Mouse (Mus musculus): ENCODE measurements around the gene Unc80. TPM values are rescaled to one million over a fixed set of nuclear protein-coding genes. Genes with fewer than 3 reads are reported as not detected.

Gene Unc80
- polyA plus RNA-seq, 1 experiment from 2014 or later, result not detected

DNA sequence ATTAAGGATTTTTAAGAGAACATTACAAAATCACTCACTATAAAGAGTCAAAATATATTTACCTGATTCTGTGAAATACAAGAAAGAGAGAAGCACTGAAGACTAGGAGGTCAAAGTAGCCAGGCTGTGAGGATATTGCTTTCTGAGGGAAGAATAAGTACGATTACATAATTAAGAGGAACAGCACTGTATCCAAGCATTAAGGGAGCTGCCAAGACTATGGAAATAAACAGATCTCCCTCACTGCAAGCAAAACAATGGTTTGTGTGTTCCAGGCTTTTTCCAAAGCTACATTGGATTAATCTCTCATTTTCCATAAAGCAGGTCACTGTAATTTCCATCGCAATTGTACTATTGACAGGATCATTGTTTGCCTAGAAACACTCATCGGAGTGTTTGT is 14.6 kb downstream of the Unc80 start:
- WGBS (ENCODE audit: insufficient replicate concordance), result 78% methylated on average over 3 of the region's 3 CpGs
- Histone ChIP-seq H3K9ac (no peak overlapping the region), H3K4me1 (replicated peaks) (no peaks in the 10 kb centered on the region), H3K9me3 (replicated peaks) (no peaks in the 10 kb centered on the region), H3K27me3 (no peaks in the 10 kb centered on the region), H3K27ac (no peak overlapping the region), H3K36me3 (no peaks in the 10 kb centered on the region), H3K4me2 (no peak overlapping the region), H3K4me3 (replicated peaks) (no peak overlapping the region)
- no peak for DNase-seq
- ATAC-seq (ENCODE audit: low read depth), result no peak

DNA sequence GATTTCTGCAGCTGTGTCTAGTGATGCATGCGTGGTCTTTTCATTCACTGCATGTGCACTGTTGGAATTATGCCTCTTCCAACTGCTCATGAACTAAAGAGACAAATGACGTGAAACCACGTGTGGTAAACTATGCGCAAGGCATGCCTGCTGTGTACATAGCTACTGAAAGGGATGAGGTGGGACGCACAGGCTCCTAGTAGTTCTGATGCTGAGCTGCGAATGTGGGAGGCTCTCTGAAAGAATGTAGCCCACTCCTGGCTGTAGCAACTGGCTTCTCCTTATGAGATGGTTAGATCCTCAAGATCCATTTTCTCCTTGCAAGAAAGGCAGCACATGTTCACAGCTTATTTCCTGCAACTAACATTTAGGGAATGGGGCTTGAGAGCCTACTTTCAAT is 24.9 kb downstream of the Unc80 start:
- ATAC-seq (ENCODE audit: low read depth) (no peak), DNase-seq (no peak)
- no peaks in the 10 kb centered on the region for H3K9me3 ChIP-seq (replicated peaks)
- H3K4me2 ChIP-seq, result no peak overlapping the region
- H3K36me3 ChIP-seq, result no peaks in the 10 kb centered on the region
- H3K9ac ChIP-seq, result no peak overlapping the region
- no peak overlapping the region for H3K27ac ChIP-seq
- H3K27me3 ChIP-seq, result no peaks in the 10 kb centered on the region
- 65% methylated on average over 6 of the region's 6 CpGs for WGBS (ENCODE audit: insufficient replicate concordance)
- H3K4me1 ChIP-seq (replicated peaks), result no peaks in the 10 kb centered on the region
- no peak overlapping the region for H3K4me3 ChIP-seq (replicated peaks)

GRCm38 (mm10) chr1:66495310-66496012 is 27.3 kb downstream of the Unc80 start:
- 59% methylated on average over 3 of the region's 3 CpGs for WGBS (ENCODE audit: insufficient replicate concordance)
- H3K9me3 ChIP-seq (replicated peaks), result no peaks in the 10 kb centered on the region
- H3K4me1 ChIP-seq (replicated peaks), result no peaks in the 10 kb centered on the region
- H3K4me2 ChIP-seq, result no peak overlapping the region
- H3K27me3 ChIP-seq, result no peaks in the 10 kb centered on the region
- H3K4me3 ChIP-seq (replicated peaks), result no peak overlapping the region
- ATAC-seq (ENCODE audit: low read depth), result no peak
- H3K27ac ChIP-seq, result no peak overlapping the region
- no peak for DNase-seq
- H3K9ac ChIP-seq, result no peak overlapping the region
- no peaks in the 10 kb centered on the region for H3K36me3 ChIP-seq

- Histone ChIP-seq H3K9ac (no peak overlapping the region), H3K4me1 (replicated peaks) (no peaks in the 10 kb centered on the region), H3K36me3 (no peaks in the 10 kb centered on the region), H3K4me2 (no peak overlapping the region), H3K27me3 (no peaks in the 10 kb centered on the region), H3K9me3 (replicated peaks) (no peaks in the 10 kb centered on the region), H3K4me3 (replicated peaks) (no peak overlapping the region), H3K27ac (no peak overlapping the region)
- WGBS (ENCODE audit: insufficient replicate concordance), result 54% methylated on average over 3 of the region's 3 CpGs
- DNase-seq (no peak), ATAC-seq (ENCODE audit: low read depth) (no peak)
Observed at GRCm38 (mm10) chr1:66550812-66551211, 82.6 kb downstream of the Unc80 start.

GRCm38 (mm10) chr1:66552396-66552966 is 84.3 kb downstream of the Unc80 start:
- WGBS (ENCODE audit: insufficient replicate concordance), result 62% methylated on average over 5 of the region's 5 CpGs
- Histone ChIP-seq H3K27ac (no peak overlapping the region), H3K27me3 (no peaks in the 10 kb centered on the region), H3K36me3 (no peaks in the 10 kb centered on the region), H3K4me3 (replicated peaks) (no peak overlapping the region), H3K9ac (no peak overlapping the region), H3K4me2 (no peak overlapping the region), H3K9me3 (replicated peaks) (no peaks in the 10 kb centered on the region), H3K4me1 (replicated peaks) (no peaks in the 10 kb centered on the region)
- DNase-seq (no peak), ATAC-seq (ENCODE audit: low read depth) (no peak)

DNA sequence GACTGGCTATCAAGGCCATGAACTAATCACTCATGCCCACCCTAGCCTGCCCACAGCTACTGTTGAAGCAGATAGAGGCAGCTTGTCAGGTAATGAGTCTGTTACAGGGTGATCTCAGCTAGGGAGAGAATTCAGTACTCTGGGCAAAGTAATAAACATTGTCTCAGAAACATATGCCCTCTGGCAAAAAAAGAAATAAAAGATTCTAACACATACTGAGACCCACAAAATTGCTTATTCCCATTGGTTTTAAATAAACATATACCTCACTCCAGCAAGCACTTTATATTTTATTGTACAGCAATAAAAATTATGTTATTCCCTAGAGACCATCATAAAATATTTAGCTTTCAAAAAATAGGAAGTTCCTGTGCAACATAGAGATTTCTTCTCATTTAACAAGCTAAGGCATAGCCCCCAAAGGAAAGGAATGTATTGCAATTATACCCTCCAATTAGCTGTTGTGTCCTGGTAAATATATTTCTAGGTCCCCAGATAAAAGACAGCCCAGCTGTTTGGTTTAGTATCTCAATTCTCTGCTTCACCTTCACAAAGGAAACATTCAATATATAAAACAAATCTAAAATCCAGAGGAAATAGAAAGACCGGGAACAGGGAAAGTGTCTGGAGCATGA is 93.6 kb downstream of the Unc80 start:
- Histone ChIP-seq H3K9me3 (replicated peaks) (no peaks in the 10 kb centered on the region), H3K36me3 (no peaks in the 10 kb centered on the region), H3K4me3 (replicated peaks) (no peak overlapping the region), H3K9ac (no peak overlapping the region), H3K4me2 (no peak overlapping the region), H3K27me3 (no peaks in the 10 kb centered on the region), H3K27ac (no peak overlapping the region), H3K4me1 (replicated peaks) (no peaks in the 10 kb centered on the region)
- ATAC-seq (ENCODE audit: low read depth), result no peak
- no peak for DNase-seq
- 87% methylated on average over 1 of the region's 1 CpGs for WGBS (ENCODE audit: insufficient replicate concordance)

GRCm38 (mm10) chr1:66562332-66562731 is 94.2 kb downstream of the Unc80 start:
- Histone ChIP-seq H3K27ac (no peak overlapping the region), H3K9me3 (replicated peaks) (no peaks in the 10 kb centered on the region), H3K4me1 (replicated peaks) (no peaks in the 10 kb centered on the region), H3K4me2 (no peak overlapping the region), H3K27me3 (no peaks in the 10 kb centered on the region), H3K36me3 (no peaks in the 10 kb centered on the region), H3K4me3 (replicated peaks) (no peak overlapping the region), H3K9ac (no peak overlapping the region)
- DNase-seq (no peak), ATAC-seq (ENCODE audit: low read depth) (no peak)
- WGBS (ENCODE audit: insufficient replicate concordance), result 62% methylated on average over 2 of the region's 2 CpGs

GRCm38 (mm10) chr1:66569736-66570135 is 101.6 kb downstream of the Unc80 start:
- ATAC-seq (ENCODE audit: low read depth) (no peak), DNase-seq (no peak)
- Histone ChIP-seq H3K4me3 (replicated peaks) (no peak overlapping the region), H3K27ac (no peak overlapping the region), H3K9me3 (replicated peaks) (no peaks in the 10 kb centered on the region), H3K36me3 (no peaks in the 10 kb centered on the region), H3K9ac (no peak overlapping the region), H3K4me1 (replicated peaks) (no peaks in the 10 kb centered on the region), H3K27me3 (no peaks in the 10 kb centered on the region), H3K4me2 (no peak overlapping the region)
- WGBS (ENCODE audit: insufficient replicate concordance), result 65% methylated on average over 13 of the region's 13 CpGs

- no peaks in the 10 kb centered on the region for H3K27me3 ChIP-seq
- ATAC-seq (ENCODE audit: low read depth) (no peak), DNase-seq (no peak)
- no peak overlapping the region for H3K4me2 ChIP-seq
- no peak overlapping the region for H3K9ac ChIP-seq
- no peak overlapping the region for H3K27ac ChIP-seq
- H3K4me1 ChIP-seq (replicated peaks), result no peaks in the 10 kb centered on the region
- H3K36me3 ChIP-seq, result no peaks in the 10 kb centered on the region
- H3K9me3 ChIP-seq (replicated peaks), result no peaks in the 10 kb centered on the region
- H3K4me3 ChIP-seq (replicated peaks), result no peak overlapping the region
Observed at GRCm38 (mm10) chr1:66597163-66597788, 129.1 kb downstream of the Unc80 start.

GRCm38 (mm10) chr1:66608304-66608703 is 140.1 kb downstream of the Unc80 start:
- Histone ChIP-seq H3K4me2 (no peak overlapping the region), H3K27ac (no peak overlapping the region), H3K27me3 (no peaks in the 10 kb centered on the region), H3K4me1 (replicated peaks) (no peaks in the 10 kb centered on the region), H3K4me3 (replicated peaks) (no peak overlapping the region), H3K9ac (no peak overlapping the region), H3K9me3 (replicated peaks) (no peaks in the 10 kb centered on the region), H3K36me3 (no peaks in the 10 kb centered on the region)
- ATAC-seq (ENCODE audit: low read depth), result no peak
- DNase-seq, result no peak
- 65% methylated on average over 4 of the region's 4 CpGs for WGBS (ENCODE audit: insufficient replicate concordance)

GRCm38 (mm10) chr1:66617188-66617587 is 149.0 kb downstream of the Unc80 start:
- DNase-seq, result no peak

More at GRCm38 (mm10) chr1:66617188-66617587, 149.0 kb downstream of the Unc80 start:
- no peak overlapping the region for H3K4me2 ChIP-seq
- H3K9me3 ChIP-seq (replicated peaks), result no peaks in the 10 kb centered on the region
- H3K27ac ChIP-seq, result no peak overlapping the region
- no peaks in the 10 kb centered on the region for H3K36me3 ChIP-seq
- H3K4me1 ChIP-seq (replicated peaks), result no peaks in the 10 kb centered on the region
- WGBS (ENCODE audit: insufficient replicate concordance), result 12% methylated on average over 2 of the region's 2 CpGs
- no peak for ATAC-seq (ENCODE audit: low read depth)
- no peaks in the 10 kb centered on the region for H3K27me3 ChIP-seq
- H3K4me3 ChIP-seq (replicated peaks), result no peak overlapping the region
- H3K9ac ChIP-seq, result no peak overlapping the region

Data from liver, embryonic 13.5 days (tissue).